Mouse (Mus musculus): ENCODE results near the gene Lin37. TPM values are rescaled to one million over a fixed set of nuclear protein-coding genes. Genes with fewer than 3 reads are reported as not detected.

Lin37 gene
- total and polyA plus RNA-seq, 3 experiments = 24.9 to 82.7 (median 78.0) TPM

DNA sequence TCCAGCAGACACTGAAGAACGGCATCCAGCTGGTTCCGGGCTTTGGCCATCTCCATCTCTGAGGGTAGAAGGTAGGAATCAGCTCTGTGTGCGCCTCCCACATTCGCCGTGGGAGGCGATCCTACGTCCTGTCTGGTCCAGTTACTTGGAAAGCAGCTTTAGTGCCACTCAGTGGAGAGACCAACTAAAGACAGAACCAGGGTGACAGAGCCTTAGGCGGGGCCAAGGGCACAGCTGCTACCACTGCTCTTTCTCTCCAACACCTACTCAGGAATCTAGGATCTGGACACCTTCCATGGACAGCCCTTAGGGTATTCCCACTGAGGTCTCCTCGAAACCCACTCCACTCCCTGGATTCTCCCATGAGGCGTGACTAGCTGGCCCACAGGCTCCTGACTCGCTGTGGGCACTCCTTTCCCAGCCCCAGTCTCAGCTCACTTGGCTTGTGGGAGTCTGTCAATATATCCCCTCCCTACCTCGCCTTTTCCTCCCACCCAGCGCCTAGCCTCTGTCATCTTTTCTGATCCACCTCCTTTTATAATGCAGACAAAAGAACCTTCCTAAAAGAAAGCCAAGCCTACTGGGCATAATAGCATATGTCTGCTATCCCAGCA lies 1.6 kb downstream of the Lin37 start:
- H3K4me1 ChIP-seq (ENCODE audit: insufficient read depth, low read depth, low read length) = peaks cover 43% of the 10 kb centered on the region
- no peak for TF ChIP-seq TAL1 (conservative IDR thresholded peaks at IDR 0.05; ENCODE audit: low read depth, low read length)
- no peak for TF ChIP-seq GATA2 (IDR thresholded peaks at IDR 0.05; ENCODE audit: borderline replicate concordance, low read depth, low read length)
- TF ChIP-seq CTCF (IDR thresholded peaks at IDR 0.05; ENCODE audit: low read depth, low read length) = no peak
- no peak for TF ChIP-seq GATA1 (IDR thresholded peaks at IDR 0.05; ENCODE audit: borderline replicate concordance, low read length)
- TF ChIP-seq POLR2AphosphoS5 (IDR thresholded peaks at IDR 0.05; ENCODE audit: insufficient replicate concordance, low read depth, low read length) = no peak
- peak overlapping the region; percentile 51; the same call in 1 of the 2 replicates for H3K4me3 ChIP-seq (ENCODE audit: low read depth, low read length)
- H3K9me3 ChIP-seq (replicated peaks) = no peaks in the 10 kb centered on the region
- H3K36me3 ChIP-seq (replicated peaks) = peaks cover 59% of the 10 kb centered on the region
- H3K27me3 ChIP-seq (ENCODE audit: insufficient read depth, low read length) = no peaks in the 10 kb centered on the region
- ATAC-seq (ENCODE audit: extremely low read depth, insufficient number of reproducible peaks, low FRiP score, poor library complexity, severe bottlenecking) = no peak
- DNase-seq (ENCODE audit: low spot score) = no peak

- TF ChIP-seq GATA1 (IDR thresholded peaks at IDR 0.05; ENCODE audit: borderline replicate concordance, low read length) (no peak), TAL1 (conservative IDR thresholded peaks at IDR 0.05; ENCODE audit: low read depth, low read length) (no peak), POLR2AphosphoS5 (IDR thresholded peaks at IDR 0.05; ENCODE audit: insufficient replicate concordance, low read depth, low read length) (no peak), CTCF (IDR thresholded peaks at IDR 0.05; ENCODE audit: low read depth, low read length) (no peak), GATA2 (IDR thresholded peaks at IDR 0.05; ENCODE audit: borderline replicate concordance, low read depth, low read length) (no peak)
These were observed 2.6 kb downstream of the Lin37 start for GRCm38 (mm10) chr7:30556894-30557536.

GRCm38 (mm10) chr7:30553810-30554584 lies 5.6 kb downstream of the Lin37 start:
- H3K4me3 ChIP-seq (ENCODE audit: low read depth, low read length) = no peak overlapping the region; the same call in 1 of the 2 replicates
- no peaks in the 10 kb centered on the region for H3K27me3 ChIP-seq (ENCODE audit: insufficient read depth, low read length)
- no peak for DNase-seq (ENCODE audit: low spot score)
- H3K4me1 ChIP-seq (ENCODE audit: insufficient read depth, low read depth, low read length) = peaks cover 50% of the 10 kb centered on the region
- H3K36me3 ChIP-seq (replicated peaks) = peaks cover 65% of the 10 kb centered on the region
- no peak for TF ChIP-seq POLR2AphosphoS5 (IDR thresholded peaks at IDR 0.05; ENCODE audit: insufficient replicate concordance, low read depth, low read length)
- TF ChIP-seq CTCF (IDR thresholded peaks at IDR 0.05; ENCODE audit: low read depth, low read length) = no peak
- H3K9me3 ChIP-seq (replicated peaks) = no peaks in the 10 kb centered on the region
- no peak for ATAC-seq (ENCODE audit: extremely low read depth, insufficient number of reproducible peaks, low FRiP score, poor library complexity, severe bottlenecking)

More at GRCm38 (mm10) chr7:30556894-30557536, 2.6 kb downstream of the Lin37 start:
- no peaks in the 10 kb centered on the region for H3K27me3 ChIP-seq (ENCODE audit: insufficient read depth, low read length)
- no peak overlapping the region for H3K4me3 ChIP-seq (ENCODE audit: low read depth, low read length)
- ATAC-seq (ENCODE audit: extremely low read depth, insufficient number of reproducible peaks, low FRiP score, poor library complexity, severe bottlenecking) (no peak), DNase-seq (ENCODE audit: low spot score) (no peak)
- H3K9me3 ChIP-seq (replicated peaks) = no peaks in the 10 kb centered on the region
- peaks cover 59% of the 10 kb centered on the region for H3K36me3 ChIP-seq (replicated peaks)
- peaks cover 48% of the 10 kb centered on the region for H3K4me1 ChIP-seq (ENCODE audit: insufficient read depth, low read depth, low read length)

DNA sequence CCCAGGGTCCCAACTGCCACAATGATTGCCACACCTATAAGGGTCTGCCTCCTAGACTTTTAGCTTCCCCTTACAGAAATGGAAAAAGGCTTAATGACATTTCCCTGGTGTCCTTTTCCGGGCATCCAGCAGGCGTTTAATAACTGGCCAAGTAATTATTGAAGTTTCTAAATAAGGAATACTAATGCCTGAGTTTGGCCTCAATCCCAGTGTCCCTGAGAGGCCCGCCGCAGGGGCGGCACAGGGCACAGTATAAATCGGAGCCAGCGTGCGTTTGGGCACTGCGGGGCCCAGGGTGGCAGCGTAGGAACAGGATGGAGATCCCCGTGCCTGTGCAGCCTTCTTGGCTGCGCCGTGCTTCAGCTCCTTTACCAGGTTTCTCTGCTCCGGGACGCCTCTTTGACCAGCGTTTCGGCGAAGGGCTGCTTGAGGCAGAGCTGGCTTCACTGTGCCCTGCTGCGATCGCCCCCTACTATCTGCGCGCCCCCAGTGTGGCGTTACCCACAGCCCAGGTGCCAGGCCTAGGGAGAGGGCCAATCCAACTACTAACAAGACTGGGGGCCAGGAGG lies 6.5 kb downstream of the Lin37 start:
- Histone ChIP-seq H3K27me3 (ENCODE audit: insufficient read depth, low read length) (no peaks in the 10 kb centered on the region), H3K36me3 (replicated peaks) (peaks cover 72% of the 10 kb centered on the region), H3K9me3 (replicated peaks) (no peaks in the 10 kb centered on the region), H3K4me1 (ENCODE audit: insufficient read depth, low read depth, low read length) (peaks cover 41% of the 10 kb centered on the region), H3K4me3 (ENCODE audit: low read depth, low read length) (peak overlapping the region; percentile 78)
- DNase-seq (ENCODE audit: low spot score) (no peak), ATAC-seq (ENCODE audit: extremely low read depth, insufficient number of reproducible peaks, low FRiP score, poor library complexity, severe bottlenecking) (no peak)
- TF ChIP-seq CTCF (IDR thresholded peaks at IDR 0.05; ENCODE audit: low read depth, low read length) (no peak), TAL1 (conservative IDR thresholded peaks at IDR 0.05; ENCODE audit: low read depth, low read length) (no peak), GATA1 (IDR thresholded peaks at IDR 0.05; ENCODE audit: borderline replicate concordance, low read length) (no peak), POLR2AphosphoS5 (IDR thresholded peaks at IDR 0.05; ENCODE audit: insufficient replicate concordance, low read depth, low read length) (no peak)

GRCm38 (mm10) chr7:30552102-30553020 lies 7.3 kb downstream of the Lin37 start, which contains the start of the genes Hspb6 and Proser3:
Gene Hspb6 (plus strand): TSS chr7:30552178.
Gene Proser3 (minus strand): TSS chr7:30552299.
- DNase-seq (ENCODE audit: low spot score) (peak; percentile 96), ATAC-seq (ENCODE audit: extremely low read depth, insufficient number of reproducible peaks, low FRiP score, poor library complexity, severe bottlenecking) (peak; percentile 94)
- Histone ChIP-seq H3K9me3 (replicated peaks) (no peaks in the 10 kb centered on the region), H3K27me3 (ENCODE audit: insufficient read depth, low read length) (no peaks in the 10 kb centered on the region), H3K4me3 (ENCODE audit: low read depth, low read length) (peak within 1 kb of the TSS; percentile 78), H3K36me3 (replicated peaks) (peaks cover 70% of the 10 kb centered on the region), H3K4me1 (ENCODE audit: insufficient read depth, low read depth, low read length) (peaks cover 35% of the 10 kb centered on the region)
- TF ChIP-seq CTCF (IDR thresholded peaks at IDR 0.05; ENCODE audit: low read depth, low read length) (no peak), POLR2AphosphoS5 (IDR thresholded peaks at IDR 0.05; ENCODE audit: insufficient replicate concordance, low read depth, low read length) (0 out of 2 replicates have a peak, but pooled peaks have one; percentile 60), GATA1 (IDR thresholded peaks at IDR 0.05; ENCODE audit: borderline replicate concordance, low read length) (no peak), GATA2 (IDR thresholded peaks at IDR 0.05; ENCODE audit: borderline replicate concordance, low read depth, low read length) (no peak), TAL1 (conservative IDR thresholded peaks at IDR 0.05; ENCODE audit: low read depth, low read length) (no peak)

Measured in G1E (cell line).